Mouse (Mus musculus): ENCODE results near the gene Pip5k1b.

DNA sequence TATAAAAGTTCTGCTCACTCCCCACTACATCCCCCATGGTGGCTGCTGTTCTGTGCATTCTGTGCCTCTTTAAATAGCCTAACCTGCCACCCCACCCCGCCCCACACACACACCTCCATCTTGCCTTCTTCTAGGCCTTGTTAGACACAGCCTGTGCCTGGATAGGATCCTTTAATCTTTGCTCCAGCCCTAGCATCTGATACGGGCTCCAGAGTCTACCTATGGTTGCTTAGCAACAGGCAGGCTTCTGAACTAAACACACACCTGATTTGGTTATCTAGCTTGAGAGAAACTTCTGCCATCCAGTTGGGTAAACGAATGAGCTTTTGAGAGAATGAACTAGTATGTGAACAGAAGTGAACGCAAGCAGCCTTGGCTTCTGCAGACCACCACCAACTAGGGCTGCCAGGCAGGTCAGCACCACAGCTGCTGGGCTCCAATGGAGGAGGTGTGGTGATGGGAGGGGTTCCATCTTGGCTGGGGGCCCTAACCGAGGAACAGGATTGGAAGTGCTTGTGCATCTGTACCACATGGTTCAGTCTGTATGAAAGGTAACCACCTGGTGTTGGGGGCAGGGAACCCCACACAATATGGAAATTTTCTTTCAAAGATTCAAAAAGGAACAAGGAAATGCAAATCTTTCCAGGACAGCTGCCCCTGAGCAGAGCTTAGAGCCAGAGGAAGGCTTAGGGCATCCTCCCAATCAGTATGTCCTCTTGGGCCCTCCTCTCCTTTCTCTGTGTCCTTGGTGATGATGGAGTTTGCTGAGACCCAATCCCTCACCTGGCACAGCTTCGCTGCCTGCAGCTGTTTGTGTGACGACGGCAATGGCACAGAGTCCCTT is 139.7 kb downstream of the Pip5k1b start:
- TF ChIP-seq MYOD1 (IDR thresholded peaks at IDR 0.05; ENCODE audit: control insufficient read depth, insufficient read length, low read depth) (no peak), CTCF (IDR thresholded peaks at IDR 0.05; ENCODE audit: control insufficient read depth, insufficient read depth, insufficient read length) (no peak), MYOG (IDR thresholded peaks at IDR 0.05; ENCODE audit: control insufficient read depth, extremely low read depth, insufficient read length) (no peak), USF1 (IDR thresholded peaks at IDR 0.05; ENCODE audit: low read depth) (no peak)
